Mouse (Mus musculus): ENCODE results near the gene Cox11.

DNA sequence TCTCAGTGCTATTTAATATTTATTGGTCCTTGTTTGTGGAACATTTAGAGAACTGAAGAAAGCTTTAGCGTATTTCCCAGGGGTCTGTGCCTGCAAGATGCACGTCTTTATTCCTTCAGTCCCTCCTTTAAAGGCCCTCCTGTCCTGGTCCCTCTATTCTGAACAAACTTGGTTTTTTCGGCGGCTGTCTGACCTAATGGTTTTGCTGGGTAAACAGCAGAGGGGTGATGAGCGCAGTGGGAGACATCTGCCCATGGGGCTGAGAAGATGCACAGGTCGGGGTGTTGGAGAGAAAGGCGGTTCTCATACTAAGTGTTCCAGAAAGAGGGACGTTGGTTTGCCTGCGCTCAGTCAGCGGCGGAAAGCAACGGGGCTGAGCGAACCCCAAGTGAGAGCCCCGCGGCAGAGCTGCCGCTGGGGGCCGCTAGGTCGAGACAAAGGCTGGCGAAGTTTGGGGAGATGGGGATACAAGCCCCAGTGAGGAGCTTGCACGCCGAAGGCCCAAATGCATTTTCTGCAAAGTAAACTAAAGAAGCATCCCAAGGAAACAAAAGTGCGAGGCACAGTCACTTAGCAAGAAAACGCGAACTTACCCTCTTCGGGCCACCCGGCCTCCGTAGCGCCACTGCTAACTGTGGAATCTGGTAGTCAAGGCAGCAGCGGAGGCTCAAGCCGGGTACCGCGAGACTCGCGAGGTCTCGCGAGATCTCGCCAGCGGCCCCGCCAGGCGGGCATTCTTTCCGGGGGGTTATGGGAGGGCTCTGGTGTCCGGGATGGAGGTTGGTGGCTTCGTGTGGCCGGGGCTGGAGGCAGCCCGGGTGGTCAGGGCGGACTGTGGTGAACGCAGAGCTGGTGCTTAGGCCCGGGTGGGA, at the start of gene Cox11, which contains the start of gene Stxbp4:
- TF ChIP-seq CTCF (IDR thresholded peaks at IDR 0.05; ENCODE audit: low read depth): peak; percentile 84
- peak; percentile 88 for TF ChIP-seq EP300 (IDR thresholded peaks at IDR 0.05; ENCODE audit: low read depth)

Measured in liver, embryonic 14.5 days (tissue).